Mouse (Mus musculus) megakaryocyte progenitor cell, adult 5-6 weeks (primary cell): ENCODE measurements around the gene Prkcb. TPM values are rescaled to one million over a fixed set of nuclear protein-coding genes. Genes with fewer than 3 reads are reported as not detected.

Experiments
- ATAC-seq: replicated peaks from 2 replicates; pipeline ENCODE4 v1.8.0; 2016; ENCODE audit warnings: mild to moderate bottlenecking, moderate TSS enrichment, inconsistent platforms; ENCODE audit not compliant: poor library complexity
- total RNA-seq, 2 experiments: library from RNA; stranded (forward) in 1 of 2; stranded (reverse) in 1 of 2; fragments of 157-497, 149-512 nt in 1 of 2; fragments of 200-1000 nt in 1 of 2; gene quantifications; 2 replicates each; pipeline versions ENCODE4 v1.2.3 to v1.2.4; 2015 to 2017

The Prkcb gene
- total RNA-seq, 2 experiments from 2014 or later = 32.6 to 34.1 TPM

- ATAC-seq = no peak
These were observed 364.0 kb downstream of the Prkcb start for GRCm38 (mm10) chr7:122652523-122652922.

DNA sequence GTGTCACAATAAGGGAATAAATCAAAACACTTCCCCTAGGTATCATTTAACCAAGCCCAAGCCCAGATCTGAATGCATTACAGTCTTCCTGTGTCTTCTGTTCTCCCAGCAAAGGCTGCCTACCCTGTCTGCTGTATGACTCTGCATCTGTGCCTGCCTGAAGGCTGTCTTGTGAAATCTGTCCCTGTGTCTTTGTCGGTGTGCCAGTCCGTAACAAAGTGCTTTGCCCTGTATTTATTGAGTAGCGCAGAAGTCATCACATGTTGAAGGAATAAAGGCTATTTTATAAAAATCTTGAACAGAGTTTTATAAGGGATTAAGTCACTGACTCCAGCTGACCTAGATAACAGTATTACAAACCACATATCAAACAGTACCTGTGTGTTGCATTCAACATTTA lies 368.1 kb downstream of the Prkcb start:
- no peak for ATAC-seq

DNA sequence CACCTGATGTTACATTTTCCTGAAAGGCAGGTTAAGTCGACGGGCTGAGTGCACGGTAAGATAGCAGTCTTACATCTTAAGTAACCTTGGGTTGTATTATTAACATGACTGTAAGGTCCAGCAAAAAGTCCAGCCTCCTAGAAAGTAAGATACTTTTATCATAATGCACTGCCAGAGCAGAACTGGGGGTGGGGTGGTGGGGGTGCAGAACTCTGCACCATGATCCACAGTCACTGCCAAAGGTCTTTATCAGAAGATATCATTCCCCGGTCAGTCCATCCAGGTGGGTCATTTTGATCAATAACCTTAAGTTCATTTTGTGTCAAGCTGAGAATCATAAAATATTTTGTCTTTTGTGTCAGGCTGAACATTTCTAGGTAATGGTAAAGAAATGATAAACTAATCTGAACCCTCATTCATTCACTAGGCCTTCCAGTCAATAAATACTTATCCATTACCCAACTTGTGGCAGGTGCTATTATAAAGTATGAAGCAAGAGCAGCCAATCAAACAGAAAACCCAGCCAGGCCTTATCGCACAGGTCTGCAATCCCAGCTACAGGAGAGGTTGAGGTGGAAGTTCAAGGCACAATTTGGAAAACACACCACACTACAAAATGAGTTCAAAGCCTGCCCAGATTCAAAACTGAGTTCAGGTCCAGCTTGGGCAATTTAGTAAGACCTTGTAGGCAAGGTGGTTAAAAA lies 369.0 kb downstream of the Prkcb start:
- no peak for ATAC-seq

DNA sequence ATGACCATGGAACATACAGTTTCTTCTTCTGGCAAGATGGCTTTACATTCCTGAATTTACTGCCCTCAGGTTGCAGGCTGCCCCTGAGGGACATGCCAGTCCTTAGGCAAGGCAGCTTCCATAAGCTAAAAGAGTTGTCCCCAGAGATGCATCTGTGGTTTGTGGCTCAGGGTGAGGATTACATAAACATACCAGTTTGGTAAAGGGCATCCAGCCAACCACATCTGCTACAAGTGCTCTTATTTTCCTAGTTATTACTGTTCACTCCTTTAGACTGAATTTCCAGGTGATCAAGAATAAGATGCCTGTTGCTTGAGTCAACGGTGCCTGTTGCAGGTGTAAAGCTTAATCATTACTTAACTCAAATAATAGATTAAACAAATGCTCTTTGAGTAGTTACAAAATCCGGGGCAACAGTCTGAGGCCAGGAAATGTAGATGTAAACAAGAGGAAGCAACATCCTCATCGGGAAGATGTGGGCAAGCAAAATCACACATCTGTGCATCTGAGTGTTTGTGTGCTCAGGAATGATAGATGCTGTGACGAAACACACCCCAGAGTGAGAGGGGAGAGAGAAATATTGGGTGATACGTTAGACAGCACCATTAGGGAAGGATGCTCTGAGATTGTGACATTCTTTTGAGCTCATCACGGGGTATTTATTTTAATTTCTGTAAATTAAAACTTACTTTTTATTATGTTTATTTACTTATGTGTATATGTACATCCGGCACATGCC lies 376.9 kb downstream of the Prkcb start:
- no peak for ATAC-seq

DNA sequence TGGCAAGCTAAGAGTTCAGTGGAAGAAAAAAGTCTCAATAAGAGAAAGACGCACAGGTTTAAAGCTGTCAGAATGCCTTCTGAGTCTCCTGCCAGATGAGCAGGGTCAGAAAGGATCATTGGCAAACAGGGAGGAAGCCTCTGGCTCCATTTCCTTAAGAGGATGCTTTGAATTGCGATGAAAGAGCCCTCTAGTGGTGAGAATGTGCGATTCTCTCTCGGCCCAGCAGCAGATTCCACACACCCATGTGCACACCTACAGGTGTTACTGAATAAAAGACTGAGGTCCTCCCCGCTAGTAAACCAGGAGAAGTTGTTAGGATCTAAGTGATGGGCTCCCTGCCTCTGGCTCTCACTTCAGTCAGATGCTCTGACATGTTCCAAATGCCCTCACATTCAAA lies 379.4 kb downstream of the Prkcb start:
- no peak for ATAC-seq

GRCm38 (mm10) chr7:122670442-122670872 lies 381.9 kb downstream of the Prkcb start, which contains the start of gene Cacng3:
TSS of gene Cacng3 (plus strand) at chr7:122670492.
- ATAC-seq = peak; percentile 45

GRCm38 (mm10) chr7:122670873-122671641 lies 382.5 kb downstream of the Prkcb start:
- ATAC-seq = peak; percentile 100

- ATAC-seq = no peak
These were observed 384.4 kb downstream of the Prkcb start for GRCm38 (mm10) chr7:122672981-122673380.

- no peak for ATAC-seq
These were observed 386.7 kb downstream of the Prkcb start for GRCm38 (mm10) chr7:122675207-122675606.

Other genes with a start within 250 kb of the Prkcb start
- gene Ubfd1, start 221.6 kb upstream of the Prkcb start, total RNA-seq (2015) = 36.5 and 37.1 TPM in 2 replicates
- 30.7 and 35.9 TPM in 2 replicates for gene Ubfd1, start 221.6 kb upstream of the Prkcb start, total RNA-seq (2017)
- gene Ears2, start 221.5 kb upstream of the Prkcb start, total RNA-seq (2015) = 4.1 and 5.7 TPM in 2 replicates
- gene Ears2, start 221.5 kb upstream of the Prkcb start, total RNA-seq (2017) = 6.6 and 7.7 TPM in 2 replicates
- 277 and 282 TPM in 2 replicates for gene Ndufab1, start 186.9 kb upstream of the Prkcb start, total RNA-seq (2015)
- 77.0 and 77.4 TPM in 2 replicates for gene Ndufab1, start 186.9 kb upstream of the Prkcb start, total RNA-seq (2017)
- gene Palb2, start 155.8 kb upstream of the Prkcb start, total RNA-seq (2015) = 26.8 and 26.9 TPM in 2 replicates
- gene Palb2, start 155.8 kb upstream of the Prkcb start, total RNA-seq (2017) = 21.9 and 22.2 TPM in 2 replicates
- gene Dctn5, start 155.7 kb upstream of the Prkcb start, total RNA-seq (2015) = 61.3 and 62.8 TPM in 2 replicates
- 75.4 and 83.6 TPM in 2 replicates for gene Dctn5, start 155.7 kb upstream of the Prkcb start, total RNA-seq (2017)
- 47.5 and 49.1 TPM in 2 replicates for gene Plk1, start 129.3 kb upstream of the Prkcb start, total RNA-seq (2015)
- 41.1 and 45.4 TPM in 2 replicates for gene Plk1, start 129.3 kb upstream of the Prkcb start, total RNA-seq (2017)
- gene Ern2, start 102.5 kb upstream of the Prkcb start, total RNA-seq (2015) = not detected in 2 replicates
- not detected in 2 replicates for gene Ern2, start 102.5 kb upstream of the Prkcb start, total RNA-seq (2017)
- not detected in 2 replicates for gene Chp2, start 69.3 kb upstream of the Prkcb start, total RNA-seq (2015)
- gene Chp2, start 69.3 kb upstream of the Prkcb start, total RNA-seq (2017) = not detected in 2 replicates